Mouse (Mus musculus): Measurements from ENCODE around the gene Fam160a1. TPM values are rescaled to one million over a fixed set of nuclear protein-coding genes. Genes with fewer than 3 reads are reported as not detected.
A peak's percentile ranks its signal among the peaks of the same experiment; 100 is the strongest.

The Fam160a1 gene
- polyA plus RNA-seq, 1 experiment from 2014 or later: 7.7 TPM

DNA sequence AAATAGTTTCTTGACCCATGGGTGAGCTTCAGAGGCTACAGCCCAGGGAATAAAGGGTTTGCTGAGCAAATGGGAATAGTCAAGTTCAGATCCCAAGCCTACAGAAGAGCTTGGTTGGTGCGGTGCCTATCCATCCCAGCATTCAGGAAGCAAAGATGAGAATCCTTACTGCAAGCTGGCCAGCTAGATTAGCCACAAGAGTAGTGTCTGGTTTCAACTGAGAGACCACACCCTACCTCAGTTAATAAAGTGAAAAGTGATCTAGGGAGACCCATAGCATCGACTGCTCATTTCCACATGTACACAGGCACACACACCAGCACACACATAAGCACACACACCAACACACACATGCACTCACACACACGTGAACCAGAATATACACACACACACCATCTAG lies 75.3 kb downstream of the Fam160a1 start:
- Histone ChIP-seq H3K9me3 (replicated peaks) (no peaks in the 10 kb centered on the region), H3K27ac (no peak overlapping the region), H3K4me1 (replicated peaks) (0 out of 2 replicates have a peak, but pooled peaks cover 2% of the 10 kb centered on the region), H3K27me3 (no peaks in the 10 kb centered on the region), H3K4me3 (no peak overlapping the region), H3K36me3 (no peaks in the 10 kb centered on the region), H3K4me2 (no peak overlapping the region), H3K9ac (no peak overlapping the region)
- 81% methylated on average over 3 of the region's 3 CpGs for WGBS
- ATAC-seq (replicated peaks; ENCODE audit: insufficient number of reproducible peaks, insufficient read depth, low FRiP score, low read depth): no peak

DNA sequence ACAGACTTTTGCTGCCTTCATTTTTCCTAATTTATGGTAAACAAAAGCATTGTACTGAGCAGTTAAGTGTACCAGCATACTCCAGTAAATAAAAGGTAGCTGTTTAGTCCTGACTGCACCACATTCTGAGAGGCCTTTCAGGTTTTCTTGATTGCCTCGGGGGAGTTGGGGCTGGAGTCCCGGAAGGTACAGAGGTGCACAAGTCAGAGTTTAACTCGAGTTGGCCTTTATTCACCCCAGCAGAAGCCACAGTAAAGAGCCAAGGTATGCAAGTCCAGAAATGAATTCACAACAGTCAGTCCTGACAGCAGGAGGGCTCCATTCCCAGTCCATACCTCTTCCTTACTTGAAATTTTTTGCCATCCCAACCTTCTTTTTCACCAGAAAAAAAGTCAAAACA lies 78.5 kb downstream of the Fam160a1 start:
- Histone ChIP-seq H3K9ac (no peak overlapping the region), H3K4me3 (no peak overlapping the region), H3K9me3 (replicated peaks) (no peaks in the 10 kb centered on the region), H3K27me3 (no peaks in the 10 kb centered on the region), H3K36me3 (no peaks in the 10 kb centered on the region), H3K27ac (no peak overlapping the region), H3K4me1 (replicated peaks) (no peaks in the 10 kb centered on the region), H3K4me2 (no peak overlapping the region)
- ATAC-seq (replicated peaks; ENCODE audit: insufficient number of reproducible peaks, insufficient read depth, low FRiP score, low read depth): no peak
- 70% methylated on average over 3 of the region's 3 CpGs for WGBS

DNA sequence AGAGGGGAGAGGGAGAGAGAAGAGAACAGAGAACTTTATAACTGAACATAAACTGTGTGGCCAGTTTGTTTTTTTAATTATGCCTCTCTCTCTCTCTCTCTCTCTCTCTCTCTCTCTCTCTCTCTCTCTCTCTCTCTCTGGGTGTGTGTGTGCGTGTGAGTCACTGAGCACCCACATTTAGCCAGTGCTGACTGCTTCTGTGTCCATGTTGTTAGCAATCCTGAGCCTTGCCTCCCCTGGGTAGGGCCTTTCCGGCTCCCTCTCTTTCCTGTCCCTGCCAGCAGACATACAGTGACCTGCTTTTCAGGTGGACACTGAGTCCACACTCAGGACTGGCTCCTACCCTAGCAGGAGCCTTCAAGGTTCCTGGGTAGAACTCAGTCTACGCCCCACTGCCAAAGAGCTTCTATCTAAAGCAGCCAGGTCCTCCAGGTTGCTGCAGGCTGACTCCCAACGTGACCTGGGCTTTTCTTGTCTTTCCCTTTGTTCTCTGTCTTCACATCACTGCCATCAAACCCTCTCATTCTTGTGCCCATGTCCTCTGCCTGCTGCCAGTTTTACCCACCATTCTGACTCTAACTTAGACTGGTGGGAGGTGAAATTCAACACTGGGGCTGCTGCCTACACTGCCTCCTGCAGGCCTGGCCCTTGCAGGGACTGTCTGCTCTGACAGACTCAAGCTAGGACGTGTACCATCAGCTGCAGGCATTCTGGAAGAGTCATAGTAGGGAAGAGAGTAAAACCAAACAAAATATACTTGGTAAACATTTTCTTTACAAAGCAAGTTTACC lies 83.0 kb downstream of the Fam160a1 start:
- no peak for ATAC-seq (replicated peaks; ENCODE audit: insufficient number of reproducible peaks, insufficient read depth, low FRiP score, low read depth)
- Histone ChIP-seq H3K9me3 (replicated peaks) (no peaks in the 10 kb centered on the region), H3K4me3 (no peak overlapping the region), H3K4me1 (replicated peaks) (no peaks in the 10 kb centered on the region), H3K27ac (no peak overlapping the region), H3K9ac (no peak overlapping the region), H3K27me3 (no peaks in the 10 kb centered on the region), H3K4me2 (no peak overlapping the region), H3K36me3 (no peaks in the 10 kb centered on the region)
- WGBS: 77% methylated on average over 5 of the region's 5 CpGs

DNA sequence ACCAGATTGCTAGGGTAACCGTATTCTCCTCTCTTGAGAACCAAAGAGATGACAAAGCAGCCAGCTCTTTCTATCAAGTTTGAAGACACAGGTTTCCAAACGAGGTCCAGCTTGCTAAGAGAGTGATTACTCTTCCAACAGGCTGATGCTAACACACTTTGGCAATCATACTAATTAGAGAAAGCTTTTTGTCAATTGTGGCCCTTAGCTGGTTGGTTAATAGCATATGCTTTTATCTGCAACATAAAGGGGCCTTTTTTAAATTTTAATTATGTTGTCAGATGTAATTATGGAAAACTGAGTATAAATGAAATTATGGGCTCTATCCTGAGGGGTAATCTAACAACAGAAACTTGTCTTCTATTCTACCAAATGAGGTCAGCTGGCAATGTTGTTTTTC lies 89.9 kb downstream of the Fam160a1 start:
- no peaks in the 10 kb centered on the region for H3K9me3 ChIP-seq (replicated peaks)
- H3K27me3 ChIP-seq: no peaks in the 10 kb centered on the region
- H3K36me3 ChIP-seq: no peaks in the 10 kb centered on the region
- no peaks in the 10 kb centered on the region for H3K4me1 ChIP-seq (replicated peaks)
- ATAC-seq (replicated peaks; ENCODE audit: insufficient number of reproducible peaks, insufficient read depth, low FRiP score, low read depth): no peak
- no peak overlapping the region for H3K27ac ChIP-seq
- H3K9ac ChIP-seq: no peak overlapping the region
- H3K4me3 ChIP-seq: no peak overlapping the region
- no peak overlapping the region for H3K4me2 ChIP-seq
- WGBS: 59% methylated on average over 2 of the region's 2 CpGs

DNA sequence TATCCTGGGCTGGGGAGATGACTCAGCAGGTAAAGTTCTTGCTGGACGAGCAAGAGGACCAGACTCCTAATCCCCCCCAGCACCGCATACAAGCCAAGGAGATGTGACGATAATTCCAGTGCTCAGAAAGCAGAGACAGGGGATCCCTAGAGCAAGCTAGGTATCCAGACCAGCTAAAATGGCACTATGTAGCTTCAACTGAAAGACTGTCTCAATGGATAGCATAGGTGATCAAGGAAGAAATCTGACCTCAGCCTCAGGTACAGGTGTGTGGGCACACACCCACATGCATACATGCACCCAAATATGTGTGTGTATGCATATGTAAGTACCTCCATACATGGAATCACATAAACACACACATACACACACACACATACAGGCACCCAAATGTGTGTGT lies 91.1 kb downstream of the Fam160a1 start:
- Histone ChIP-seq H3K9me3 (replicated peaks) (no peaks in the 10 kb centered on the region), H3K9ac (no peak overlapping the region), H3K4me3 (no peak overlapping the region), H3K4me1 (replicated peaks) (no peaks in the 10 kb centered on the region), H3K27ac (no peak overlapping the region), H3K27me3 (no peaks in the 10 kb centered on the region), H3K4me2 (no peak overlapping the region), H3K36me3 (no peaks in the 10 kb centered on the region)
- no peak for ATAC-seq (replicated peaks; ENCODE audit: insufficient number of reproducible peaks, insufficient read depth, low FRiP score, low read depth)
- WGBS: 85% methylated on average over 3 of the region's 3 CpGs

DNA sequence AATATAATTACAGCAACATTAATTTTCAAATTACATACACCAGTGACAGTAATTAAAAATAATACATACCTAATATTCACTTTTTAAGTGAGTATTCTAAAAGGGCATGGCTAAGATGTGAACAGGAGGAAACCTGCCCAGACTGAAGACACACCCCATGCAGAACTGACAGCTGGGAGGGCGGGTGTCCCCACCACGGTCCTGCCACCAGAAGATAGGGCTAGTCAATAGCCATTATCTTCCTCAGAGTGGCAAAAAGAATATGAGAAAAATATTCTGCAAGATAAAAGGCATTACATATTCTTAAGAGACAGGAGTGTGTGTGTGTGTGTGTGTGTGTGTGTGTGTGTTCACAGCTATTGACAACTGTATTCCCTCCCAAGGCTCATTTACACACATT lies 92.0 kb downstream of the Fam160a1 start:
- Histone ChIP-seq H3K9me3 (replicated peaks) (no peaks in the 10 kb centered on the region), H3K36me3 (no peaks in the 10 kb centered on the region), H3K4me1 (replicated peaks) (no peaks in the 10 kb centered on the region), H3K27me3 (no peaks in the 10 kb centered on the region), H3K9ac (no peak overlapping the region), H3K4me3 (no peak overlapping the region), H3K4me2 (no peak overlapping the region), H3K27ac (no peak overlapping the region)
- 58% methylated on average over 2 of the region's 2 CpGs for WGBS
- ATAC-seq (replicated peaks; ENCODE audit: insufficient number of reproducible peaks, insufficient read depth, low FRiP score, low read depth): no peak

DNA sequence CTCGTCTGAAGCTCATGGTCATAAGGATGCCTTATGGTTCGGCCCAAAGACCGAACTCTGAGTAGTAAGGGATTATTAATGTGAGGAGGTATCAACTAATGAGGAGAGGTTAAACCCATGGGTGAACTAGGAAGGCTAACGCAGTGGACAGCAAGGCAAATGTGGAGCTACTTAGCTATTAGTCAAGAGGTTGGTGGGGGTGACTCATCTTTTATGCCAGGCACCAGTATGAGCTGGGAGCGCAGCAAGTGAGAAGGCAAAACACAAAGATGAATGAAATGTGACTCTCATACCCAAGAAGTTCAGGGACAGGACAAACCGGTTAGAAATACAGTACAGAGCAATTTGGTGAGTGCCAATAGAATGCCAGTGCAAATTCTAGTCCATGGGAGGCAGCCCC lies 94.5 kb downstream of the Fam160a1 start:
- 87% methylated on average over 6 of the region's 6 CpGs for WGBS
- H3K36me3 ChIP-seq: no peaks in the 10 kb centered on the region
- H3K4me2 ChIP-seq: no peak overlapping the region
- H3K9ac ChIP-seq: no peak overlapping the region
- ATAC-seq (replicated peaks; ENCODE audit: insufficient number of reproducible peaks, insufficient read depth, low FRiP score, low read depth): no peak
- H3K4me1 ChIP-seq (replicated peaks): no peaks in the 10 kb centered on the region
- no peaks in the 10 kb centered on the region for H3K9me3 ChIP-seq (replicated peaks)
- no peak overlapping the region for H3K27ac ChIP-seq
- H3K27me3 ChIP-seq: no peaks in the 10 kb centered on the region
- H3K4me3 ChIP-seq: no peak overlapping the region

DNA sequence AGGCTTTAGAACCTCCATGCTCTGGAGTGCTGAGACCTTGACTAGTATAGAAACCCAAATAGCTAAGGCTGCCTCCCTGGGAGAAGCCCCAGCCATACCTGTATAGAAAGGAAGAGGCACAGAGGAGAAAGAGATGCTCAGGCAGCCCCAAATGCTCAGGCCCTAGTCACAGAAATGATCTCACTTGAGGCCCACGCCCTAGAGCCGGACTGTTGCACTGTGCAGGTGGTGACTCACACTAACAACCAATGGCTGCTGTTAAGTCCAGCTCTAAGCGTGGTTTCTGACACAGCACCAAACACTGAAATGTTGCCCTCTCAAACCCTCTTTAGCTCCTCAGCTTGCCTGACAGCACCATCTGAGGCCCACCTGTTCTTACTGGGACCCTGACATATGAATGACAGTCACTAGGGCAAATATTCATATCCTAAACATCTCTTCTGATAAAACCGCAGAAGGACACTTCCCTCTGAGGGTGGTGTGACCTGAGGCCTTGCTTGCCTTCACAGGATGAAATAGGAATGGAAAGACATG lies 101.3 kb downstream of the Fam160a1 start:
- no peak overlapping the region for H3K27ac ChIP-seq
- WGBS: 77% methylated on average over 4 of the region's 4 CpGs
- no peaks in the 10 kb centered on the region for H3K27me3 ChIP-seq

DNA sequence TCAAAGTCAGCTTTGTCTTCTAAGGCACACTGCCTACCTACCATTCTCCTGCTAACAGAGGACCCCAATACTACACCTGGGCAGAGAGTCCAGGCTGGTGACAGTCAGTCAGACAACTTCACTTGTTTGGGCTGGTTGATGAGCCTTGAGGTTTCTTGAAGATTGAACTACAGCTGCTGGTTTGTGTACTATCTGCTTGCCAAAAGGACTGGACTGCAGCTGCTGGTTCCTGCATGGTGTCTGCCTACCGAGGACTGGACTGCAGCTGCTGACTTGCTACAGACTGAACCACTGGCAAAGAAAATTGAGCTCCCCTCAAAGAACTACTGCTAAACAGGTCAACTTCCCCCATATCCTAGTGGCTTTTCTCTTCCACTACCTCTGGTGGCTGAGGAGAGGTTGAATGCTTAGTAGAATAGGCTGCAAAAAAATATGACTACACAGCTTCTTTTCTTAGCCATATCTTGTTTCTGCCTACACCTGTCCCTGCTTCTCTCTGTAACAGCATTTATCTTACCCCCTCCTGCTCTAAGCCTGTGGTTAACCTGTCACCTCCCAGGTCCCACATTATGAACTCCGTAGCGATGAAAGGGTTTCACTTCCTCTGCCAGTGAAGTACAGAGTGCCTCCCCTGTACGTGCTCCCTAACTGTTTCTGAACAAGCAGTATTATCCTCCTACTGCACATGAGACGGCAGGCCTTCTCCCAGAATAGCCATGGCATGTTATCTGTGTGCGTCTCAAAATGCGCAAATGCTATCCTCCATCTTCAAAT lies 103.0 kb downstream of the Fam160a1 start:
- Histone ChIP-seq H3K9me3 (replicated peaks) (no peaks in the 10 kb centered on the region), H3K4me1 (replicated peaks) (peaks cover 10% of the 10 kb centered on the region), H3K27ac (peak overlapping the region; percentile 14; the same call in 1 of the 2 replicates), H3K4me3 (no peak overlapping the region), H3K27me3 (no peaks in the 10 kb centered on the region), H3K4me2 (no peak overlapping the region), H3K9ac (no peak overlapping the region), H3K36me3 (no peaks in the 10 kb centered on the region)
- 0 out of 2 replicates have a peak, but pooled peaks have one; percentile 30 for ATAC-seq (replicated peaks; ENCODE audit: insufficient number of reproducible peaks, insufficient read depth, low FRiP score, low read depth)
- 62% methylated on average over 7 of the region's 7 CpGs for WGBS

More for the DNA sequence above, 101.3 kb downstream of the Fam160a1 start:
- Histone ChIP-seq H3K9me3 (replicated peaks) (no peaks in the 10 kb centered on the region), H3K4me2 (no peak overlapping the region), H3K4me3 (no peak overlapping the region), H3K36me3 (no peaks in the 10 kb centered on the region), H3K4me1 (replicated peaks) (peaks cover 7% of the 10 kb centered on the region), H3K9ac (no peak overlapping the region)
- no peak for ATAC-seq (replicated peaks; ENCODE audit: insufficient number of reproducible peaks, insufficient read depth, low FRiP score, low read depth)

DNA sequence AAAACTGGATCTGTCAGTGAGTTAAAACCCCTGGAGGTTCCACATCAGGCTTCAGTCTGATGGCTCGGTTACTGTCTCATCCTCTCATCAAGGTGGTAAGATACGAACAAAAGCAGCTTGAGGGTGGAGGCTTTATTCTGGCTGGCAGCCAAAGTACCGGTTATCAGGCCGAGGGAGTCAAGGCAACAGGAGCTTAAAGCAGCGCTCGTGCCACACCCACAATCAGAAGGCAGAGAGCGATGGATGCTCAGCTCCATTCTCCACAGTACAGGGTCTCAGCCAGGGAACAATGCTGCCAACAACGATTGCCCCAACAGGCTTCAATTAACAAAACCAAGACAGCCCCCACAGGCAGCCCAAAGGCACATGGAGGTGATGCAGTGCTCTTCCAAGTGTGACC lies 106.4 kb downstream of the Fam160a1 start:
- Histone ChIP-seq H3K4me2 (no peak overlapping the region), H3K36me3 (no peaks in the 10 kb centered on the region), H3K4me3 (no peak overlapping the region), H3K27me3 (no peaks in the 10 kb centered on the region), H3K4me1 (replicated peaks) (peaks cover 10% of the 10 kb centered on the region), H3K9ac (no peak overlapping the region), H3K27ac (no peak overlapping the region), H3K9me3 (replicated peaks) (no peaks in the 10 kb centered on the region)
- 19% methylated on average over 8 of the region's 8 CpGs for WGBS
- ATAC-seq (replicated peaks; ENCODE audit: insufficient number of reproducible peaks, insufficient read depth, low FRiP score, low read depth): peak; percentile 30; the same call in 1 of the 2 replicates

DNA sequence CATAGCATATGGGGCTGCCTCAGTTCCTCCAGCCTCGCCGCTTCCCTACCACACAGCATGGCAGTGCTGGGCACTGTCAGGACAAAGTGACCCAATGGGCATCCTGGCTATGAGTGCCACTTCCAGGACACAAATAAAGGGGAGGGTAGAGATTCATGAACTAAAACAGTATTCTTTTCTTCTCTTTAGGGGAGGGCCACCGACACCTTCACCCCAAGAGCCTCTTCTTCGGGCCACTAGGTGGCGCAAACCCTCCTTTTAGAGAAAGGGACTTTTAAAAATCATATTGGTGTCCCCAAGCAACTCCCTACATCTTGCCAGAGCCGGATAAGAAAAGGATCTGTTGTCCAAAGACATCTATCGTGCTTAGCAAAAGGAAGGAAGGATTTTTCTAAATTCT lies 109.7 kb downstream of the Fam160a1 start:
- Histone ChIP-seq H3K27me3 (no peaks in the 10 kb centered on the region), H3K4me2 (no peak overlapping the region), H3K9me3 (replicated peaks) (no peaks in the 10 kb centered on the region), H3K36me3 (no peaks in the 10 kb centered on the region), H3K27ac (no peak overlapping the region), H3K4me3 (no peak overlapping the region), H3K9ac (no peak overlapping the region), H3K4me1 (replicated peaks) (peaks cover 10% of the 10 kb centered on the region)
- ATAC-seq (replicated peaks; ENCODE audit: insufficient number of reproducible peaks, insufficient read depth, low FRiP score, low read depth): no peak
- 46% methylated on average over 7 of the region's 7 CpGs for WGBS

Measured in heart, embryonic 15.5 days (tissue).